Mouse (Mus musculus): ENCODE measurements around the gene Tnfsf15. TPM values are rescaled to one million over a fixed set of nuclear protein-coding genes. Genes with fewer than 3 reads are reported as not detected.

Gene Tnfsf15
- polyA plus RNA-seq, 1 experiment from 2014 or later: 0.05 TPM

DNA sequence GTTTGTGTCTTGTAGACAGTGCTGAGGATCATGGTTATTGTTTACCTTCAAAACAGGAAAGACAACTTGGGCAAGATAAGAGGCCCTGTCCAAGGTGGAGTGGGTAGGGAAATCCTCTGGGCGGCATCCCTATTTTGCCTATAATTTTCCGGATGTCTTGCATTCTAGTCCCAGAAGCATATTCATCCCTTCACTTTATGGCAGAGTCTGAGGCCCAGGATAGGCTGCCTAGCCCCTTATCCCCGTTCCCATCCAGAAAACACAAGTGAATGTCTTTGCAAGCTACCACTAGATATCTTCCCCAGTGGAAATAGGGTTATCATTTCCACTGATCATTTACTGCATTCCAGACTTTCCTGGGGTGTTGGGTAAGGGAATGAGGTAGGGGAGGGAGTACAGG, 4.9 kb downstream of the Tnfsf15 start:
- 62% methylated on average over 3 of the region's 3 CpGs for WGBS
- no peaks in the 10 kb centered on the region for H3K9me3 ChIP-seq
- no peak for ATAC-seq (ENCODE audit: extremely low read depth, insufficient number of reproducible peaks, low FRiP score, low TSS enrichment)

DNA sequence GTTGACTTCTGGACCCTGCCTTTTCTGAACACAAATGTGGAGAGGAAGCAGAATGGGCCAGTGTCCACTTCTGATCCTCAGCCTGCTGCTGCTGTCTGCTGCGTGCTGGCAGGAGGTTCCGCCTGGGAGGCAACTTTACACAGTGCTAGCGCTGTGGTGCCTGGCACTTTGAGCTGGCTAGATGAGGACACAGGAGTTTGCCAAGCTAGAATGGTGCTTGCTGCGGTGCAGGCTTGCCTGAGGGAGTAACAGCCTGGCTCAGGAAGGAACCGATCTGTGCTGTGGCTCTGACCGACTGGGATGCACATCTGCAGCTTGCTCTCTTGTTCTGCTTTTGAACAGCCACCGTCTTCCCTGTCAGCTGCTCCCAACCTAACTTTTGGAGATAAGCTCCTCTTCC, 5.4 kb downstream of the Tnfsf15 start:
- Histone ChIP-seq H3K27me3 (replicated peaks) (peaks cover 29% of the 10 kb centered on the region), H3K36me3 (no peaks in the 10 kb centered on the region), H3K4me1 (peaks cover 6% of the 10 kb centered on the region; the same call in 1 of the 2 replicates), H3K4me2 (no peak overlapping the region), H3K9me3 (no peaks in the 10 kb centered on the region), H3K4me3 (no peak overlapping the region), H3K9ac (no peak overlapping the region), H3K27ac (replicated peaks) (no peak overlapping the region)
- WGBS: 64% methylated on average over 7 of the region's 7 CpGs
- no peak for ATAC-seq (ENCODE audit: extremely low read depth, insufficient number of reproducible peaks, low FRiP score, low TSS enrichment)

More for the DNA sequence above, 4.9 kb downstream of the Tnfsf15 start:
- Histone ChIP-seq H3K4me3 (no peak overlapping the region), H3K36me3 (no peaks in the 10 kb centered on the region), H3K4me2 (no peak overlapping the region), H3K27me3 (replicated peaks) (peaks cover 29% of the 10 kb centered on the region), H3K9ac (no peak overlapping the region), H3K27ac (replicated peaks) (no peak overlapping the region), H3K4me1 (peaks cover 10% of the 10 kb centered on the region)

DNA sequence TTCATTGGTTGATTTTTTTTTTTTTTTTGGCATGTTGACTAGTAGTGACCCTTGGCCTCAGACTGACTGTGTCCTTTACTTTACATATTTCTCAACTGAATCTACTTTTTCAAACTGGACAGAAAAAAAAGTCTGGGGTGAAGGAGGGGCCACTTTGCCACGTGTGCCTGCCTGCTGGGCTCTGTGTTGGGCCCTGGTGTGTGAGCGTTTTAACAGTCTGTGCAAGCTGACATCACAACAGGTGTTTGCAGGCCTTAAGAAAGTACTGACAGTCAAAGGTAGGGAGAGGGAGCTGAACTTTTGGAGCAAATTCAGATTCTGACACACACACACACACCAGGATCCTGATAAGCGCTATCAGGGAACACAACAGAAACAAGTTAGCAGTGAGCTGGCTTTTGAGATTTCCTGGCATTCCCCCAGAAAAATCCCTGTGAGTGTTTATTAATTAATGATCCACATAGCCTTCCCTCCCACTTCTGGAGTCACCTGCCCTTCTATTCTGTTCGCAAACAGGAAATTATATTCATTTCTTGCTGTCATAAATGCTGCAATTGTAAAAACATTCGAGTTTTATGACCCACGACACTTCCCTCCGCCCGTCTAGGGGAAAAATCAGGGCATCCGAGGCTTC, 6.4 kb downstream of the Tnfsf15 start:
- H3K4me3 ChIP-seq: no peak overlapping the region
- H3K27ac ChIP-seq (replicated peaks): no peak overlapping the region
- 61% methylated on average over 9 of the region's 9 CpGs for WGBS

DNA sequence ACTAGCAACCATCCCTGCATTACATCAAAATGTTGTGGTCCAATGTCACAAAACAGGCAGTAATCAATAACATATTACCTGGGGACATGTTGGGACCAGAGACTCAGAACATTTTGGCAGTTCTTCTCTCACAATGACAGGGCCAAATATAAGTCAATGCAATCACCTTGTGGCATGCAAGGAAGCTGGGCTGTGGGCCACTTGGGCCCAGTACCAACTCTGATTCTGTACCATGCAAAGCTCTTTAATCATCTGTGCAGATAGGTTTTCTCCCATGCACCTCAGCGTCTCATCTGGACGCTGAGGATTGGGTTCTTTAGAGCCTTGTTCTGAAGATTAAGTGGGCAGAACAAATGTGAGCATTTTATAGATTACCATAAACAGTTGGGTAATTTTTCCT, 13.6 kb downstream of the Tnfsf15 start:
- H3K27ac ChIP-seq (replicated peaks): no peak overlapping the region
- no peaks in the 10 kb centered on the region for H3K4me1 ChIP-seq
- WGBS: 58% methylated on average over 2 of the region's 2 CpGs
- no peak for ATAC-seq (ENCODE audit: extremely low read depth, insufficient number of reproducible peaks, low FRiP score, low TSS enrichment)
- peaks cover 2% of the 10 kb centered on the region; the same call in 1 of the 2 replicates for H3K27me3 ChIP-seq (replicated peaks)
- no peaks in the 10 kb centered on the region for H3K36me3 ChIP-seq
- H3K4me3 ChIP-seq: no peak overlapping the region
- H3K4me2 ChIP-seq: no peak overlapping the region
- H3K9me3 ChIP-seq: no peaks in the 10 kb centered on the region
- H3K9ac ChIP-seq: no peak overlapping the region

More for the DNA sequence above, 6.4 kb downstream of the Tnfsf15 start:
- H3K4me2 ChIP-seq: no peak overlapping the region
- no peaks in the 10 kb centered on the region for H3K9me3 ChIP-seq
- no peak overlapping the region for H3K9ac ChIP-seq
- H3K27me3 ChIP-seq (replicated peaks): peaks cover 29% of the 10 kb centered on the region
- H3K36me3 ChIP-seq: no peaks in the 10 kb centered on the region
- ATAC-seq (ENCODE audit: extremely low read depth, insufficient number of reproducible peaks, low FRiP score, low TSS enrichment): no peak
- peaks cover 6% of the 10 kb centered on the region; the same call in 1 of the 2 replicates for H3K4me1 ChIP-seq

DNA sequence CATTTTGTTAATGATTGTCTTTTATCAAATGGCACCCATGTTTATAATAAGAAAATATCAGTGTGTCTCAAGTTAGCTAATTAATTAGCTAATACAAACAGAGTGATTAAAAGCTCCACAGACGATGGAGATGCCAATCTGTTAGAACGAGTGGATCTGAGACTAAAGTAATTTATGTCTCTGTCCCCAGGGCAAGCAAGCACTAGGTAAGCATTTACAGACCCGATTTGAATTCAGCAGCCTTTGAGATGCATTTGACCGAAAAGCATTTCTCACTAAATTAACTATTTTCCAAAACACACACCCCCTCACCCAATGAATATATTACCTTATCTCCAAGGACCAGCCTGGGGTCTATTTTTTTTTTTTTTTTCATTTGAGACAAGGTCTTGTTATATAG, 18.2 kb downstream of the Tnfsf15 start:
- Histone ChIP-seq H3K27ac (replicated peaks) (no peak overlapping the region), H3K9me3 (no peaks in the 10 kb centered on the region), H3K4me3 (no peak overlapping the region), H3K27me3 (replicated peaks) (peaks cover 22% of the 10 kb centered on the region; the same call in 1 of the 2 replicates), H3K36me3 (no peaks in the 10 kb centered on the region), H3K4me1 (no peaks in the 10 kb centered on the region), H3K9ac (no peak overlapping the region), H3K4me2 (no peak overlapping the region)
- ATAC-seq (ENCODE audit: extremely low read depth, insufficient number of reproducible peaks, low FRiP score, low TSS enrichment): no peak
- 72% methylated on average over 4 of the region's 4 CpGs for WGBS

DNA sequence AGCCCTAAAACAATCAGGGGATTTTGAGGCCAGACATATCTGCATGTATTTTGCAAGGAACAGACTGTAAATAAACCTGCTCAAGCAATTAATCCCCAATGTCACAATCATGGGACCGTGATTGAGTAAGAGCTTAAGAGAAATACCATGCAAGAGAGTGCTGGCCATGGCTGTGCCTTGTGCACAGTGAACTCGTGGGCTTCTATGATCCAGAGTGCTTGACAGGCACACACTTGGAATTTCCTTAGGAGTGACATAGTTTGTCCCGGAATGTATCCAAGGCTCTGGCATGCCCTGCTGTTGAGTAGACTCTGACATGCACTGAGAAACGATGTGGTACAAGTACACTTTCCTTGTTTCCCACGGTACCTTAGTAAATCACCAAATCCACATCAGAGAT, 18.9 kb downstream of the Tnfsf15 start:
- no peak overlapping the region for H3K4me2 ChIP-seq

DNA sequence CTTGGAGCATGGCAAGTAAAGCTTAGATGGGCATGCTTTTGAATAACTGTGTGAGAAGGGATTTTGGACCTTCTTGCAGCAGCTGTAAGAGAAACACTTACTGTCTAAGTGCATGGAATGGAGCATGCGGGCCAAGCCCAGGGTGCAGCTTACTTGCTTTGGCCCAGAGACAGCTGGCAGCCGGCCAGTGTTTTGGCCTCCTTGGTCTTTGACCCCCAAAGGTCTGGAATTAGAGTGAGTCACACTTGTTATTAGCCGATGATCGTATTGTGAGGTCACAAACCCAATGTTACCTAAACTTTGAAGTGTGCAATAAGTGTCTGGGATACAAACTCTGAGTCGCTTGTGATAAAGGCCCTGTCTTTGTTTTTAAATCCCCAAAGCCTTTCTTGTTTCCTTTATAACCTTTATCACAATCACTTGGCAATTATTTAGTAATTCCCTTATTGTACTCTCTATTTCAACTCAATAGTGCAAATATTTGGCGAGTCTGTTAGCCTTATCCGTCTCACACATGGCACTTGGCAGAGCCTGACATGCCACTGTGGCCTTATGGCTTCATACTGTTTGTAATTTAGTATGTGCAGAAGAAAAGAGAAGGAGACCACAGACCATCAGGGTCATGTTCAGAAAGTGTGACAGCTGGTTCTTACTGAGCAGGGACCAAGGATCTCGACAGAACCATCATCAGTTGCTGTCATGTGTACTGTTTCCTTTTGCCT, 26.8 kb downstream of the Tnfsf15 start:
- 0 out of 2 replicates have a peak overlapping the region, but pooled peaks have one; percentile 8 for H3K27ac ChIP-seq (replicated peaks)

More for the DNA sequence above, 18.9 kb downstream of the Tnfsf15 start:
- ATAC-seq (ENCODE audit: extremely low read depth, insufficient number of reproducible peaks, low FRiP score, low TSS enrichment): no peak
- 56% methylated on average over 5 of the region's 5 CpGs for WGBS
- Histone ChIP-seq H3K36me3 (no peaks in the 10 kb centered on the region), H3K27ac (replicated peaks) (no peak overlapping the region), H3K4me1 (no peaks in the 10 kb centered on the region), H3K4me3 (no peak overlapping the region), H3K27me3 (replicated peaks) (peaks cover 22% of the 10 kb centered on the region; the same call in 1 of the 2 replicates), H3K9ac (no peak overlapping the region), H3K9me3 (no peaks in the 10 kb centered on the region)

DNA sequence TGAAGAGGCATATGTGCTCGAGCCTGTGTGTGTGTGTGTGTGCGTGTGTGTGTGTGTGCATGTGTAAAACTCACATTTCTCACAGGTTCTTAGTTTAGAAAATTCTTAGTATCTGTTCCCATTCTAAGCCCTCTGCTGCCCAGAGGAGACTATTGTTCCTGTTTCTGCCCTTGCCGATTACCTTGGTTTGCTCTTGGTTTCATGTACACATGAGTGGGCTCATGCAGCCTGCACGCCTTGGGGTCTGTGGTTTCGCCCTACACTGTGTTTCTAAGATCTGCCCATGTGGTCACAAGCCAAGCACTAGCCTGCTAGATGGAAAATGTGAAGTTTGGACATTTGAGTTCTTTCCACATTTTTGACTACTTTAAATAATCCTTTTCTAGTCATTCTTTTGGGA, 33.0 kb downstream of the Tnfsf15 start:
- no peaks in the 10 kb centered on the region for H3K36me3 ChIP-seq
- no peak overlapping the region for H3K27ac ChIP-seq (replicated peaks)
- H3K9ac ChIP-seq: no peak overlapping the region
- H3K4me2 ChIP-seq: no peak overlapping the region
- peaks cover 6% of the 10 kb centered on the region; the same call in 1 of the 2 replicates for H3K27me3 ChIP-seq (replicated peaks)
- H3K4me1 ChIP-seq: no peaks in the 10 kb centered on the region
- no peak for ATAC-seq (ENCODE audit: extremely low read depth, insufficient number of reproducible peaks, low FRiP score, low TSS enrichment)
- H3K4me3 ChIP-seq: no peak overlapping the region
- 82% methylated on average over 5 of the region's 5 CpGs for WGBS
- H3K9me3 ChIP-seq: no peaks in the 10 kb centered on the region

More for the DNA sequence above, 26.8 kb downstream of the Tnfsf15 start:
- Histone ChIP-seq H3K36me3 (no peaks in the 10 kb centered on the region), H3K4me2 (no peak overlapping the region), H3K9ac (no peak overlapping the region), H3K27me3 (replicated peaks) (peaks cover 25% of the 10 kb centered on the region), H3K4me1 (peaks cover 14% of the 10 kb centered on the region), H3K9me3 (no peaks in the 10 kb centered on the region), H3K4me3 (no peak overlapping the region)
- 41% methylated on average over 8 of the region's 8 CpGs for WGBS
- ATAC-seq (ENCODE audit: extremely low read depth, insufficient number of reproducible peaks, low FRiP score, low TSS enrichment): no peak

DNA sequence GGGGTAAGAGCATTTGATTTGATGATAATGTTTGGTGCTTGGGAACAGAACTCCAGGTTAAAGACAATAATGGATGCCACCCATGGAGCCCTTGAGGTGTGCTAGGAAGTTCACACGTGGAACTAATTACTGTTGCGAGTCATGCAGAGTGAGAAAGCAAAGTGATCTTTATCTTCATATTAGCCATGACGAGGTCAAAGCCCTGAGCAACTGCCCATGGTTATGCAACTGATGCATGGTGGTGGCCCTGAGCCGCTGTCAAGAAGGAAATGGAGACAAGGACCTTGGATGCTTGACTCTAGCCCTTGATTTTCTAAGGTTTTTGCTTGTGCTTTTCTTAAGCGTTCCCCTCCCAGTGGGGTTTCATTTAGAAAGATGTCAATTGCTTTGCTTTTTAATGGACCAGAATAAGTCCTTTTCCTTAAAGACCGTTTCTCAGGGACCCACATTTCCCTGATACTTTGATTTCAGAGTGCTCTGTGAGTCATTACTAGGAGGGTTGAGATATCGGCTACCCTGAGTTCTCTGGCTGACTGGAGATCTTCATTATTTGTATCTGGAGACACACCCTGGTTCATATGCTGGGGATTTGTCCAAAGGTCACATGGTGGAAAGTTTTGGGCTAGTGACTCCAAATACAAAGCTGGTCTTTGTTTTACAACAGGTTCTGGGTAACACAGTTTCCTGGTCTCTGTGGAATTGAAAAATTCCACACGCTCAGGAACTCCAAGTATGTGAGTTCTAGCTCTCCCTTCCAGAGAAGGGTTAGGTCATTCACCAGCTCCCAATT, 34.3 kb downstream of the Tnfsf15 start:
- Histone ChIP-seq H3K4me3 (no peak overlapping the region), H3K4me1 (no peaks in the 10 kb centered on the region), H3K9me3 (no peaks in the 10 kb centered on the region), H3K36me3 (no peaks in the 10 kb centered on the region), H3K4me2 (no peak overlapping the region), H3K27ac (replicated peaks) (no peak overlapping the region), H3K9ac (no peak overlapping the region), H3K27me3 (replicated peaks) (peaks cover 4% of the 10 kb centered on the region; the same call in 1 of the 2 replicates)
- ATAC-seq (ENCODE audit: extremely low read depth, insufficient number of reproducible peaks, low FRiP score, low TSS enrichment): no peak
- WGBS: 79% methylated on average over 8 of the region's 8 CpGs

DNA sequence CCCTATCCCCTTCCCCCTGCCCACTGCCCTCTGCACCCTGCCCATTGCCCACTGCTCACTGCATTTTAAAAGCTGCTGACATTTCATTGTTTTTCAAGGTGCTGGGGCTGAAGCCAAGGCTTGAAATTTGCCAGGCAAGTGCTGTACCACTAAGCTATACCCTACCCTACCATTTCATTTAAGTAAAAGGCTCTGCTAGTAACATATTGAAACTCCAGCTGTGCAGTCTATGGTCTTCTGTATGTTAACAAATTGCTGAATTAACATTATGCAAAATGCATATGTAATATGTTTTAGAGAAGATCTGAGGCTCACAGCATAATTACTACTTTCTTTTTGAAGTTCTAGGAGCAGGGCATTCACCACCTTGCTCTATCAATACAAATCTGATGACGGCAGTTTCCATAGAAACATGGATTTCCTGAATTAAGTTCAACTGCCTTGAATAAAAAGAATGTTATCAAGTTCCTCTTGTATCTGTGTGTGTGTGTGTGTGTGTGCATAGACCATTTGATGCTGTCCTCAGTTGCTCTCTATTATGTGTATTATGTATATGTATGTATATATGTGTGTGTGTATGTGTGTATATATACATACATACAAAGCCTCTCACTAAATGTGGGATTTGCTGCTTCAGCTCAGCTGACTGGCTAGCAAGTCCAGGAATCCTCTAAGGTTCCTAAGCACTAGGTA, 38.5 kb downstream of the Tnfsf15 start:
- Histone ChIP-seq H3K9ac (no peak overlapping the region), H3K27ac (replicated peaks) (no peak overlapping the region), H3K4me3 (no peak overlapping the region), H3K36me3 (no peaks in the 10 kb centered on the region), H3K9me3 (no peaks in the 10 kb centered on the region), H3K27me3 (replicated peaks) (0 out of 2 replicates have a peak, but pooled peaks cover 3% of the 10 kb centered on the region), H3K4me1 (no peaks in the 10 kb centered on the region), H3K4me2 (no peak overlapping the region)
- no peak for ATAC-seq (ENCODE audit: extremely low read depth, insufficient number of reproducible peaks, low FRiP score, low TSS enrichment)
- WGBS: 73% methylated on average over 1 of the region's 1 CpGs

DNA sequence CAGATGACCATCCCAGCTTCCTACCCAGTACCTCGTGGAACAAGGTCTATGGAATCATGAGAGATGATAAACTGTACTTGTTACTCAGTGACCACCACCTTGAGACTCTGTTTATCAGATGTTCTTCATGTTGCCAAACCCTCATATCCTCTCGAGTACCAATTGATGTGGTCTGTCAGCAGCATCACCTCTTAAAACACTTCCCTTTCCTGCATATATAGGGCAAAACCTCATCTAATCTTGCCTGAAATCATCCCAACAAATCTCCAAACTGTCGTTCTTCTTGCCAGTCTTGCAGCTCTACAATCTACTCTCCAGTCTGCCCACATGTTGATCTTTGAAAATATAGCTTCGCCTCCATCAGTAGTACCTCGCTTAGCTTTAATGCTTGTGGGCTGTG, 40.7 kb downstream of the Tnfsf15 start:
- WGBS: 65% methylated on average over 5 of the region's 5 CpGs
- Histone ChIP-seq H3K9me3 (no peaks in the 10 kb centered on the region), H3K4me3 (no peak overlapping the region), H3K9ac (no peak overlapping the region), H3K4me1 (no peaks in the 10 kb centered on the region), H3K4me2 (no peak overlapping the region), H3K27ac (replicated peaks) (no peak overlapping the region), H3K27me3 (replicated peaks) (0 out of 2 replicates have a peak, but pooled peaks cover 3% of the 10 kb centered on the region), H3K36me3 (no peaks in the 10 kb centered on the region)
- no peak for ATAC-seq (ENCODE audit: extremely low read depth, insufficient number of reproducible peaks, low FRiP score, low TSS enrichment)

All from heart, embryonic 13.5 days (tissue).